Mouse (Mus musculus) heart, embryonic 10.5 days (tissue): ENCODE results near the gene Wdr89. TPM values are rescaled to one million over a fixed set of nuclear protein-coding genes. Genes with fewer than 3 reads are reported as not detected.
"Not testable (repeated sequence)": the region's sequence is repeated elsewhere in the genome, so short reads cannot be mapped to it uniquely, and the experiment has no call there.

Source experiments
- DNase-seq: peaks from one replicate; pipeline ENCODE4 v3.0.0-alpha.2; 2017; ENCODE audit warnings: low spot score
- H3K27ac ChIP-seq: fragments of 300-500 bp; sonication (generic); 2 replicates; pipeline ENCODE4 v1.5.1; 2016; ENCODE audit warnings: mild to moderate bottlenecking
- H3K27me3 ChIP-seq: fragments of 300-500 bp; sonication (generic); 2 replicates; pipeline ENCODE4 v1.6.1; 2016; ENCODE audit warnings: mild to moderate bottlenecking; ENCODE audit not compliant: poor library complexity, insufficient read depth, severe bottlenecking
- H3K36me3 ChIP-seq: fragments of 300-500 bp; sonication (generic); 2 replicates; pipeline ENCODE4 v1.6.1; 2016; ENCODE audit warnings: mild to moderate bottlenecking, moderate library complexity
- H3K4me1 ChIP-seq: fragments of 300-500 bp; sonication (generic); 2 replicates; pipeline ENCODE4 v1.6.1; 2016; ENCODE audit warnings: mild to moderate bottlenecking
- H3K4me3 ChIP-seq: fragments of 300-500 bp; sonication (generic); 2 replicates; pipeline ENCODE4 v1.5.1; 2016; ENCODE audit warnings: mild to moderate bottlenecking, moderate library complexity
- H3K9me3 ChIP-seq: fragments of 300-500 bp; sonication (generic); 2 replicates; pipeline ENCODE4 v1.6.1; 2016; ENCODE audit warnings: mild to moderate bottlenecking, moderate library complexity
- WGBS: fragments of 180-500 bp; shearing (Covaris S2); methylation state at CpG from one replicate; pipeline ENCODE4 v1.1.7; 2016; 5-methylcytosine and 5-hydroxymethylcytosine counted together
- polyA plus RNA-seq: library from polyadenylated mRNA; unstranded; fragments of >200 nt; fragmentation: Nextera tagmentation; extraction: Ambion mirVana; gene quantifications from 2 replicates; pipeline ENCODE4 v1.2.1, GENCODE M21; 2016

Wdr89 gene
- polyA plus RNA-seq = 11.8 and 13.1 TPM in 2 replicates

DNA sequence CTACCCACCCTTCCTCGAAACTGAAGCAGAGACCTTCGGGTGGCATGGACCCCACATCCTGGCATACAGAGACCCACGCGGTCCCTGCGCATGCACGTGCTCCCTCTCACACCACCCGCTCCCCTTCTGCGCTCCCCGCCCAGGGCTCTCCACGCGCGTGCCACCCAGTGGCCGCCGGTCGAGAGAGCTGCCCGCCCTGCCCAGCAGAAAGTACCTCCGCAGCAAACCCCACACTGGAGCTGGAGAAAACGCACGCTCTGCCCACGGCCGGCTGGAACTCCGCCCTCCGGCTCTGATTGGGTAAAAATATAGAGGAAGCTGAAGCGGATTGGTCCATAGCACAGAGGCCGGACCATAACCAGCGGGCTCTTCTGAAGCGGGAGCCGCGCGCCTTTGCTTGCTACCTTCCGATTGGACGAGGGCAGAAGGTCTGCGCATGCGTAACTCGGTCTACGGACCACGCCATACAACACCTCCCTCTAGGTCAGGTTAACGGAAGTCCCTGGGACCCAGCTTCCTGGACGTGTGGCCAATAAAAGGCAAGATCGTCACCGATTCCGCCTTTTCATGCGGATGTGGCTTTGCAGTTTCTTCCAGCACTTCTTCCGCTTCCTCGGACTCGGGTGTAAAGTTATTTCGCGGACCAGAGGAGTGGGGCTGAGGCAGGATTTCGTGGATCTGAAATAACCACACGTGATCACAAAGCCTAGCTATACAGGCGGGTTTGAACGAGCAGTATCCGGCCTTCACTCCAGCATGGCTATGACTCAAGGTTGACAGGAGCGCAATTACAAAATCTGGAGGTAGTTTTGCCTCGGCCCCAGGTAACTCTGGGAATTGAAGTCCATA, at the start of gene Wdr89:
TSS of gene Wdr89 (minus strand) at position 280 of the 849 bp plus-strand sequence.
- H3K4me1 ChIP-seq = peaks cover 14% of the 10 kb centered on the region
- no peaks in the 10 kb centered on the region for H3K36me3 ChIP-seq
- peak within 1 kb of the TSS; percentile 94 for H3K27ac ChIP-seq
- peak within 1 kb of the TSS; percentile 81 for H3K4me3 ChIP-seq
- under 1% methylated on average over 55 of the region's 55 CpGs for WGBS
- no peaks in the 10 kb centered on the region for H3K27me3 ChIP-seq
- H3K9me3 ChIP-seq = no peaks in the 10 kb centered on the region
- DNase-seq = peak; percentile 100

DNA sequence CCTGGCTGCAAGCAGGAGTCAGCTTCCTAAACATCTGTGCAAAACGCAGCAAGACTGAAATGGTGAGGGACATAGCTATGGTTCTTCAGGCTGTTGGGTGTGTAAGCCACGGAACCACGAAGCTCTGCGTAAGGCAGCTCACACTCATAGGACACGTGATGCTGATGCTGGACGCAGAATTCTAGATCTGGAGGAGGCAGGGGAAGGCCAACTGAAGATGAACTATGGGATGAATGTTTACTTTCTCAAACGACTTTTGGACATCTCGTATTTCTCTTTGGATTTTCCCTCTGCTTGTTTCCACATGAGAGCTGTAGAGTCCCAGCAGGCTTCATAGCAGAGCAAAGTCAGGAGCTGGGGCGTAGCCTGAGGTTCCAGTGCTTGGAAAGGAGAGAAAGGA, 44.3 kb upstream of the Wdr89 start:
- H3K27me3 ChIP-seq = no peaks in the 10 kb centered on the region
- no peak overlapping the region for H3K4me3 ChIP-seq
- 0 out of 2 replicates have a peak, but pooled peaks cover 5% of the 10 kb centered on the region for H3K36me3 ChIP-seq
- no peak for DNase-seq
- H3K4me1 ChIP-seq = no peaks in the 10 kb centered on the region
- H3K27ac ChIP-seq = no peak overlapping the region
- H3K9me3 ChIP-seq = no peaks in the 10 kb centered on the region
- WGBS = 84% methylated on average over 9 of the region's 9 CpGs

DNA sequence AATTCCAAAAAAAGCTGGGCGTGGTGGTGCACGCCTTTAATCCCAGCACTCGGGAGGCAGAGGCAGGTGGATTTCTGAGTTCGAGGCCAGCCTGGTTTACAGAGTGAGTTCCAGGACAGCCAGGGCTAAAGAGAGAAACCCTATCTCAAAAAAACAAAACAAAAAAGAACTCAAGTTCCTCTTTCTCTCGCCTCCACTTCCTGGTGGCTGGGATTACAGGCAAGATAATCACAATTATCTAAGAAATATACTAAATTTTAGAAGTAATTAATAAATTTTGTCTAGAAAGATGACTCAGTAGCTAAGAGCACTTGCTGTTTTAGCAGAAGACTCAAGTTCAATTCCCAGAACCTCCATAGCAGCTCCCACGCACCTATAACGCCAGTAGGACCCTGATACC, 43.6 kb upstream of the Wdr89 start:
- not testable (repeated sequence) for H3K36me3 ChIP-seq, H3K27me3 ChIP-seq, H3K4me3 ChIP-seq, H3K4me1 ChIP-seq, H3K9me3 ChIP-seq, DNase-seq, H3K27ac ChIP-seq
- 86% methylated on average over 7 of the region's 7 CpGs for WGBS

DNA sequence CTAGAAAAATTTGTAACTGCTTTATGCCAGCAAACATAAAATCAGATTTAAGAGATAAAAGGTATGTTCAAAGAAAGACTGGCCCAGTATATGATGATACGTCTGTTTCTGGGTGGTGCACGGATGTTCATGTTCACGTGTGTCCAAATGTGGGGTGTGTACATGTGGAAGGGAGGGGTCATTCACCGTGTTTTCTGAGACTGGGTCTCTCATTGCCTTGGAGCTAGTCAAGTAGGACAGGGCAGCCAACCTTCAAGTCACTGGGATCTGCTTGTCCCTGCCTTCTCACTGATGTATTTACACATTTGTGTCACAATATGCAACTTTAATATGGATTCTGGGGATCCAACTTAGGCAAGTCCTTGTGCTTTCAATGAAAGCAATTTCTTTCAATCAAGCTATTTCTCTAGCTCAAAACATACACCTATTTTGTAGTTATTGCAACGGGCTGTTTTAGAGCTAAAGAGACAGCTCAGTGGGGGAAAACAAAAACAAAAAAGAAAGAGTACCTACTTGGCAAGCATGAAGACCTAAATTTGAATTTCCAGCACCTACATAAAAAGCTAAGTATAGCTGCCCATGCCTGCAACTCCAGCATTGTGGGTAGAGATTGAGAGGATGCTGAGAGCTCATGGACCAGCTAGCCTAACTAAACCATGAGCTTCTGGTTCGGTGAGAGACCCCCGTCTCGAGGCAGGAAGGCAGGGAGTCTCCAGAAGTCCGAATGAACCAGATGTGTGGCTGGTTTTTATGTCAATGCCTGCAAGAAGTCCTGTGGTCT, 41.4 kb upstream of the Wdr89 start:
- Histone ChIP-seq H3K4me1 (no peaks in the 10 kb centered on the region), H3K36me3 (no peaks in the 10 kb centered on the region), H3K27ac (no peak overlapping the region), H3K27me3 (no peaks in the 10 kb centered on the region), H3K4me3 (no peak overlapping the region), H3K9me3 (no peaks in the 10 kb centered on the region)
- no peak for DNase-seq
- WGBS = 85% methylated on average over 9 of the region's 9 CpGs

DNA sequence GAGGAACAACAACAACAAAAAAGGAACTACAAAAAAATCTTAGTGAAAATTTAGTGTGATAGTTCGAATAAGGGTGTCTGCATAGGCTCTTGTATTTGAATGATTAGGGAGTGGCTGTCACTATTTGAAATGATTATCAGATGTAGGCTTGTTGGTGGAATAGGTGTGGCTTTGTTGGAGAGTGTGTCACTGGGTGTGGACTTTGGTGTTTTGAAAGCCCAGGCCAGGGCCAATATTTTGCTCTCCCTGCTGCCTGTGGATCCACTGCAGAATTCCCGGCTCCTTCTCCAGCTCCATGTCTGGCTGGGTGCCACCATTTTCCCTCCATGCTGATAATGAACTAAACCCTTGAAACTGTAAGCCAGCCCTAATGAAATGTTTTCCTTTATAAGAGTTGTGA, 40.2 kb upstream of the Wdr89 start:
- WGBS = 80% methylated on average over 2 of the region's 2 CpGs
- Histone ChIP-seq H3K4me1 (no peaks in the 10 kb centered on the region), H3K27ac (no peak overlapping the region), H3K36me3 (no peaks in the 10 kb centered on the region), H3K9me3 (no peaks in the 10 kb centered on the region), H3K4me3 (no peak overlapping the region), H3K27me3 (no peaks in the 10 kb centered on the region)
- no peak for DNase-seq

DNA sequence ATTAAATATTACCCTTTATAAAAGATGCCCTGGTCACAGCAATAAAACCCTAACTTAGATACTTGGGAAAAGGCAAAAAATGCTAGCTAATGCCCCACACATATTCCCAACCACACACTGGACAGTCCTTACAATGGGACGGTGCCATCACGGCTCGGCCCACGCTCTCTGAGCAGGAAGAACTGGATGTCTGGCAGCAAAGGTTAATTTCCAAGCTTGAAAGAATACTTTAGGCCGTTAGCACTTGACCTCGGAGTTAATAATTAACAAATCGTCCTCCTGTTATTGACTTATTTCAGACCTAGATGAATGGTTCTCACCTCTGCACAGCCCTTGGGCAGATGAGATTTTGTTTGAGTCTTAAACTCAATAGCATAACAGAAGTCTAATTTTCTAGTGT, 37.3 kb upstream of the Wdr89 start:
- no peak for DNase-seq
- Histone ChIP-seq H3K27ac (no peak overlapping the region), H3K4me3 (no peak overlapping the region), H3K9me3 (no peaks in the 10 kb centered on the region), H3K27me3 (no peaks in the 10 kb centered on the region), H3K36me3 (no peaks in the 10 kb centered on the region), H3K4me1 (peaks cover 7% of the 10 kb centered on the region)
- 88% methylated on average over 7 of the region's 7 CpGs for WGBS

DNA sequence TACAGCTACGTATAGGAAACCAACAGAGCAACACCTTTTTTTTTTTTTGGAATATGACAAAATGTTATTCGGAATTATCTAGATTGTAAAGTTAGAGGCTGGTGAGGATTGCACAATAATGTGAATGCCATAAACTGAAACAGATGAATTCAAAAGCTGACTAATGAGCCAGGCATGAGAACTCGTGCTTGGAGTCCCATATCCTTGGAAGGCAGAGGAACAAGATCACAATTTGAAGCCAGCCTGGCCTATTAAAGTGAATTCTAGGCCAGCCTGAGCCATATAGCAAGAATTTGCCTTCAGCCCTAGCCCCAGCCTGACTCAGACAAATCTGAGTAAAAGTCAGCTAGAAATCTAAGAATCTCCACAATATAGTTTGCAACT, 33.4 kb upstream of the Wdr89 start:
- H3K4me3 ChIP-seq = no peak overlapping the region
- DNase-seq = no peak

DNA sequence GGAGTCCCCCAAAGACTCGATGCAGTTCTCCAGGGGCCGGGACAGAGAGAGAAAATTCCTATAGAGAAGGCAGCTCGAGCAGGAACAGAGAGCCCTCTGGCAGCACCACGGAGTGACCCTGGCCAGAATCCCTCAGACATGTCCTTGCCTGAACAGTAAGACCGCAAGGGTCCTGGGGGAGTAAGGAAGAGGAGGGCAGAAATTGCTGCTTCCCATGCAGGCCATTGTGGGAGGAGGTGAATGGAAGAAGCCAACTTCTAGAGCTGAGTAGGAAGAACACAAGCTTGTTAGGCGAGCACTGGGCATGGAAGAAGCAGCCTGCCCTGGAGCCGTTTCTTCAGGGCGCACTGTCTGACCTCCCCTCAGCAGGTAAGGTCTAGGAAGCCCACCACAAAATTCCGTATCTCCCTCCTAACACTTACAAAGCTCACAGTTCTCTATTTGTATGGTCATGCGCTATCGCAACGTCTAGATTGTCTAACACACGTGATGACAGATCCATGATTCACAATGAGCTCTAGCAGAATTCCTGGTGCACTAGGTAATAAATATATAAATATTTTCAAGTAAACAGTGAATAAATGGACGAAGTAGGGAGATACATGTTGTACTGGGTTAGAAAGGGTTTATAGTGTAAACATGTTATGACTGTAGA, 32.9 kb upstream of the Wdr89 start:
- 56% methylated on average over 14 of the region's 14 CpGs for WGBS
- Histone ChIP-seq H3K4me1 (peaks cover 15% of the 10 kb centered on the region), H3K36me3 (no peaks in the 10 kb centered on the region), H3K4me3 (peak overlapping the region; percentile 49), H3K27ac (peak overlapping the region; percentile 84), H3K27me3 (no peaks in the 10 kb centered on the region), H3K9me3 (no peaks in the 10 kb centered on the region)
- DNase-seq = no peak

More for the DNA sequence above, 33.4 kb upstream of the Wdr89 start:
- Histone ChIP-seq H3K27ac (no peak overlapping the region), H3K27me3 (no peaks in the 10 kb centered on the region), H3K36me3 (no peaks in the 10 kb centered on the region), H3K9me3 (no peaks in the 10 kb centered on the region), H3K4me1 (peaks cover 15% of the 10 kb centered on the region)
- 85% methylated on average over 3 of the region's 3 CpGs for WGBS

DNA sequence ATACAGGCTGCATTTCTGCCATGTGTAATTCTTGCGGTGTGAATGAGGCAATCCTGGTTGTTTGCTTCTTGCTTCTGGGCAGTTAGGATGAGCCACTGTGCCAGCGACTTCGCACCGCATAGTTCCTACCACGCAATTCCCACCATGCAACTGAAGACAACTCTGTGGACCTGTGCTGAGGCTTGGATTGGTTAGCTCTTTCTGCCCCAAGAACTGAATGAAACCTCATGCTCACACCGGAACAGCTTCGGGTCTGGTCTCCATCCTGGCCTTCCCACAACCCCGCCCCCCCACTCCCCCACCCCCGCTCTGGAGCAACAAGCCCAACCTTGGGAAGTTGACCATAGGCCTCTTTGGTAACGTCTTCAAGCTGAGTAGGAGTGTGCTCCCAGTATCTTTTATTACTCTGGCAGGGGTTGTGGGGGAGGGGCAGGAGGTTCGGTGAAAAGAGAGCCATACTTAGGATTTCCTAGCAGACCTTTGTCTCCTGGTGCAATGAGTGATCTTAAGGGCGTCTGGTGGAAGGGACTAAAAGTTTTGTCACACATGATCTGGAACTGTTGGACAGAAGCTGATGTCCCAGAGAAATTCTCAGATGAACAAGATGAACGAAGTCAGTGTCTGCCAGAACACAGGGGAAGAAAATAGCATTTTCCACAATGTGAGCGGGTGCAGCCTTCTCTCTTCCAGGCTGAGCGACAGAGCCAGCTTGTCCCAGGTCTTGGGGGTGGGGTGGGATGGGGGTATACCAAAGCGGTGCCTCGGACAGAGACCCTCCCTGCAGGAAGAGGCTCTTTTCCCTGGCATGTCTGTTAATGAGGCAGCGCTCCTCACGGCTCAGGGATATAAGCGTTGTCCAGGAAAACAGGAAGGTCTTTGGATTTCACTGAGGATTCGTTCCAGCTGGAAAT, 32.1 kb upstream of the Wdr89 start:
- Histone ChIP-seq H3K27ac (peak overlapping the region; percentile 84), H3K27me3 (no peaks in the 10 kb centered on the region), H3K4me3 (peak overlapping the region; percentile 49), H3K9me3 (no peaks in the 10 kb centered on the region), H3K4me1 (peaks cover 15% of the 10 kb centered on the region), H3K36me3 (no peaks in the 10 kb centered on the region)
- WGBS = 28% methylated on average over 21 of the region's 21 CpGs
- DNase-seq = no peak

DNA sequence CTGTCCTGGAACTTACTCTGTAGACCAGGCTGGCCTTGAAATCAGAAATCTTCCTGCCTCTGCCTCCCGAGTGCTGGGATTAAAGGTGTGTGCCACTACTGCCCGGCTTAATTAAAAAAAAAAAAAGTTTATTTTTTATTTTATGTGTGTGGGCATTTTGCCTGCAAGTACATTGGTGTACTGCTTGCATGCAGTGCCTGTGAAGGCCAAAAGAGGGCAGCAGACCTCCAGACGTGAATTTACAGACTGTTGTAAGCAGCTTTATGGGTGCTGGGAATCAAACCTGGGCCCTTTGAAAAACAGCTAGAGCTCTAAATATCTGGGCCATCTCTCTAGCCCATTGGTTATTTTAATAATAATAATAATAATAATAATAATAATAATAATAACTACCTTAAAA, 29.4 kb upstream of the Wdr89 start:
- H3K36me3 ChIP-seq = no peaks in the 10 kb centered on the region
- no peak for DNase-seq
- no peaks in the 10 kb centered on the region for H3K27me3 ChIP-seq
- peaks cover 15% of the 10 kb centered on the region for H3K4me1 ChIP-seq
- H3K27ac ChIP-seq = no peak overlapping the region
- 85% methylated on average over 3 of the region's 3 CpGs for WGBS
- no peak overlapping the region for H3K4me3 ChIP-seq
- H3K9me3 ChIP-seq = no peaks in the 10 kb centered on the region

DNA sequence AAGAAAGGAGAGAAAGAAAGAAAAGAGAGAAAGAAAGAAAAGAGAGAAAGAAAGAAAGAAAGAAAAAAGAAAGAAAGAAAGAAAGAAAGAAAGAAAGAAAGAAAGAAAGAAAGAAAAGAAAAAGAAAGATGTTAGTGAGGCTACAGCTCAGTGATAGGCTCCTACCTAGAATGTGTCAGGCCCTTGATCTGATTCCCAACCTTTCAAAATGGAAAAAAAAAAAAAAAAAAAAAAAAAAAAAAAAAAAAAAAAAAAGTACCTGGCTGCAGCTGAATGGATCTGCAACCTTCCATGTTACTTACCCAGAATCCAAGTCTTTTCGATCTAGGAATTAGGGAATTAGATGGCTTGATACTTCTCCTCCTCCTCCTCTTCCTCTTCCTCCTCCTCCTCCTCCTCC, 26.5 kb upstream of the Wdr89 start:
- not testable (repeated sequence) for H3K9me3 ChIP-seq, H3K4me1 ChIP-seq, DNase-seq, H3K4me3 ChIP-seq, H3K27me3 ChIP-seq, H3K27ac ChIP-seq, H3K36me3 ChIP-seq
- 78% methylated on average over 1 of the region's 1 CpGs for WGBS

DNA sequence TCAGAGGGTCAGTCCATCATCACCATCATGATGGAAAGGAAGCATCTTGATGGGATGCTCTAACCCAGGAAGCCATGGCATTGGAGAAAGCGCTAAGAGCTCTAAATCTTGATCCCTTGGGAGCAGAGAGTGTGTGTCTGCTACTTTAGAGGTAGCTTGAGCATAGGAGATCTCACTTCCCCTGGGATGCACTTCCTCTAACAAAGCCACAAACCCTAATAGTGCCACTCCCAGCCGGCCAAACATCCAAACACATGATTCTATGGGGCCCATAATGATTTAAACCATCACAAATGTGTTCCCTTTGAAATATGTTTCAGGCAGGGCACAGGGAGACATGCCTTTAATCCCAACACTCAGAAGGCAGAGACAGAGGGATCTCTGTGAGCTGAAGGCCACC, 19.7 kb upstream of the Wdr89 start:
- Histone ChIP-seq H3K4me3 (no peak overlapping the region), H3K4me1 (no peaks in the 10 kb centered on the region), H3K9me3 (no peaks in the 10 kb centered on the region), H3K27ac (no peak overlapping the region), H3K27me3 (no peaks in the 10 kb centered on the region), H3K36me3 (no peaks in the 10 kb centered on the region)
- 81% methylated on average over 2 of the region's 2 CpGs for WGBS
- no peak for DNase-seq
